Mouse (Mus musculus) lung, postnatal 14 days (tissue): ENCODE measurements at regions not wholly inside any gene's neighbourhood (a gene's known extent, or its start where the extent isn't known, plus 50 kb on each side); places are given as distances from the start of the nearest gene placed in this dataset.

Experiments
- DNase-seq: peaks from one replicate; pipeline ENCODE4 v3.0.0; 2021

DNA sequence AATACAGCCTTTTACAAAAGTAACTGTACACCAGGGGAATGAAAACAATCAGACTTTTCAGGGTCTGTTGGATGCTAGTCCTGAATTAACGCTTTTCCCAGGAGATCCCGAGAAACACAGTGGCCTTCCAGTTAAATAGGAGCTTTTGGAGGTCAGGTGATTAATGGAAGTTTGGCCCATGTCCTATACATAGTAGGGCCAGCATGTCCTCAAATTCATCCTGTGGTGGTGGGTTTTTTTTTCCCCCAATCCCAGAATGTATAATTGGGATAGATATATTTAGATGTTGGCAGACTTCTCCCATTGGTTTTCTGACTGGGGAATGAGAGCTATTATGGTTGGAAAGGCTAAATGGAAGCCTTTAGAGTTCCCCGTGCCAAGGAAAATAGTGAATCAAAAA, 77.6 kb downstream of the Cd200 start:
- no peak for DNase-seq

GRCm38 (mm10) chr16:45330298-45330697, 78.6 kb downstream of the Cd200 start:
- DNase-seq, result peak; percentile 28

DNA sequence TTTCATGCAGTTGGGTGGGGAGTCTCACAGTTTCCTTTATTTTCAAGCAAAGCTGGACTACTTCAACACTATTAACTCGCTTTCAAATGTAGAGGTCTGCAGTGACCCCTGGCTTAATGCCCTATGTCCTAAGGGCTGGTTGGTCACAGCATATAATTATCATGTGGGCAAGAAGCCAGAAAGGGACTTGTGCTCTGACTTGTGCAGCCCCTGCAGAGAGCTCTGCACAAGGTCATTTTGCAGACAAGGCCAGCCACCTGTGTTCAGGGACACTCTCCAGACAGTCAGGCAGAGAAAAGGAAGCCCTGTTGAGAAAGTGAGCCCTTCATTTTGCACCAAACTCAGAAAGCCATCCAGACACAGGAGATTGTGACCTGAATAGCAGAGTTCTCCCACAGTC, 79.1 kb downstream of the Cd200 start:
- DNase-seq, result no peak

GRCm38 (mm10) chr16:45327103-45327502, 81.8 kb downstream of the Cd200 start:
- DNase-seq, result no peak

GRCm38 (mm10) chr16:45311479-45311878, 87.4 kb downstream of the Btla start:
- no peak for DNase-seq
